ENCODE assay signal across 25 mouse cellular contexts in the genomic region with DNA sequence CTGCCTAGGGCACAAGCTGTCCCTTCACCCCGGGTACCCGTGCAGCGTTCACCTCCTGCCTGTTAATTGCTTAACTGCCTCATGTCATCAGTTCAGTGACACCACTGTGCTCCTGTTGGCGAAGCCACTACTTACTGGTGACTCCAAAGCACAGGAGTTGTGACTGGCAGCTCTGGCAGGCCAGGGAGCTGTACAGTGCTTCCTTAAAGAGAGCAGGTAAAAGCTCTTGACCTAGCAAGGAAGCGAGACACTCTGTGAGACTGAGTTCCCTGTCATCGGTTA.
DNase-seq lines count a peak whose midpoint lies in the region; ATAC-seq lines count a peak whose summit lies in the region.
"Had no signal": no experiment of that assay in that cellular context is flagged by ENCODE, and none has a peak within 500 bp of the region (broad histone marks: within the 10 kb centered on the region; RNA-seq: fewer than 3 reads in every experiment).

No protein-coding gene starts in this region.

- H3K27ac ChIP-seq in kidney, embryonic 14.5 days (ENCODE audit: low read depth, low read length): no peak overlapping the region
- H3K27ac ChIP-seq: embryonic facial prominence, embryonic 10.5 days; heart, embryonic 13.5 days; hindbrain, embryonic 14.5 days; limb, embryonic 15.5 days; liver, embryonic 14.5 days; lung, embryonic 15.5 days; midbrain, embryonic 13.5 days; neural tube, embryonic 12.5 days had no signal

- peak; percentile 44 for DNase-seq in adrenal gland, postnatal 10 days
- no peak for DNase-seq in adrenal gland, adult 8-10 months
- peak; percentile 70 for DNase-seq in kidney, adult 11 months
- DNase-seq in lung, postnatal 25 days (ENCODE audit: low spot score): peak; percentile 10
- no peak for DNase-seq in lung, postnatal 10 days
- DNase-seq in kidney, postnatal 36 days: peak; percentile 47 to 55
- DNase-seq in c-Kit-positive CD71-positive TER-119-positive erythroid progenitor cells, embryonic 14.5 days (ENCODE audit: low spot score): no peak
- DNase-seq: cerebellum, adult 11-12 months; forebrain, postnatal 0 days; gastrocnemius, postnatal 25 days; heart, adult 18-20 months; heart, postnatal 4 days; layer of hippocampus, adult 9-11 months; thymus, postnatal 14 days had no signal

- 61% methylated on average over 6 of the region's 6 CpGs for WGBS in kidney, embryonic 14.5 days

- H3K4me2 ChIP-seq in kidney, embryonic 14.5 days (replicated peaks; ENCODE audit: low read depth, low read length): no peak overlapping the region
- H3K4me2 ChIP-seq: heart, embryonic 13.5 days; hindbrain, embryonic 14.5 days; limb, embryonic 15.5 days; lung, embryonic 15.5 days; midbrain, embryonic 13.5 days; neural tube, embryonic 12.5 days had no signal

- no peaks in the 10 kb centered on the region for H3K4me1 ChIP-seq in kidney, embryonic 14.5 days (ENCODE audit: control insufficient read depth, insufficient read depth, low read length)
- H3K4me1 ChIP-seq: limb, embryonic 15.5 days; megakaryocyte, embryonic 14.5 days; neural tube, embryonic 12.5 days had no signal

- peaks cover 60% of the 10 kb centered on the region for H3K36me3 ChIP-seq in kidney, embryonic 14.5 days (ENCODE audit: control insufficient read depth, insufficient read depth, low read length)

- no peak for ATAC-seq in kidney, embryonic 14.5 days (ENCODE audit: low FRiP score, low TSS enrichment)
- ATAC-seq: forebrain, postnatal 0 days; inflammation-experienced regulatory T-cells, adult 6 months had no signal

- no peak overlapping the region for H3K4me3 ChIP-seq in kidney, embryonic 14.5 days (ENCODE audit: low read length)
- H3K4me3 ChIP-seq: embryonic facial prominence, embryonic 10.5 days; heart, embryonic 13.5 days; limb, embryonic 15.5 days; lung, embryonic 15.5 days; megakaryocyte, embryonic 14.5 days; midbrain, embryonic 13.5 days; neural tube, embryonic 12.5 days had no signal

- H3K27me3 ChIP-seq in kidney, embryonic 14.5 days (ENCODE audit: control insufficient read depth, insufficient read depth, low read length): no peaks in the 10 kb centered on the region
- H3K27me3 ChIP-seq: heart, embryonic 13.5 days; limb, embryonic 15.5 days; lung, embryonic 15.5 days; midbrain, embryonic 13.5 days; neural tube, embryonic 12.5 days had no signal

- H3K9me3 ChIP-seq in kidney, embryonic 14.5 days (ENCODE audit: control insufficient read depth, low read length): no peaks in the 10 kb centered on the region
- H3K9me3 ChIP-seq: embryonic facial prominence, embryonic 10.5 days; heart, embryonic 13.5 days; limb, embryonic 15.5 days; lung, embryonic 15.5 days; midbrain, embryonic 13.5 days; neural tube, embryonic 12.5 days had no signal

- H3K9ac ChIP-seq in kidney, embryonic 14.5 days (ENCODE audit: low read depth, low read length): no peak overlapping the region
- H3K9ac ChIP-seq: forebrain, postnatal 0 days; heart, embryonic 13.5 days; hindbrain, embryonic 14.5 days; limb, embryonic 15.5 days; liver, embryonic 14.5 days; lung, embryonic 15.5 days; midbrain, embryonic 13.5 days; neural tube, embryonic 12.5 days had no signal

Comparison
In these comparisons a context has a peak if more than half of its experiments do, and no peak if none do; other contexts are left out.
1. DNase-seq: peak in adrenal gland, postnatal 10 days (single experiment), kidney, adult 11 months (single experiment), lung, postnatal 25 days (single experiment) and kidney, postnatal 36 days (2 of 2); none in adrenal gland, adult 8-10 months (single experiment), lung, postnatal 10 days (single experiment) and c-Kit-positive CD71-positive TER-119-positive erythroid progenitor cells, embryonic 14.5 days (single experiment).